Mouse (Mus musculus) monocyte, adult 5-6 weeks (primary cell): ENCODE measurements around the gene Tenm4. TPM values are rescaled to one million over a fixed set of nuclear protein-coding genes. Genes with fewer than 3 reads are reported as not detected.

Experiments used
- ATAC-seq: fragments of 153-309, 156-312 bp; replicated peaks from 2 replicates; pipeline ENCODE4 v1.8.0; 2017; ENCODE audit warnings: mild to moderate bottlenecking; ENCODE audit not compliant: low TSS enrichment, insufficient number of reproducible peaks, severe bottlenecking, poor library complexity, low FRiP score
- total RNA-seq: library from RNA; stranded (forward); fragments of 200-1000, 200-491, 200-594 nt; gene quantifications from 3 replicates; pipeline ENCODE4 v1.2.3, GENCODE M21; 2017

Gene Tenm4
- total RNA-seq, 1 experiment from 2014 or later, result 0.38 TPM

GRCm38 (mm10) chr7:96786262-96787044 is 615.4 kb downstream of the Tenm4 start:
- ATAC-seq, result no peak

- ATAC-seq, result no peak
Measured at GRCm38 (mm10) chr7:96788135-96788534, 617.1 kb downstream of the Tenm4 start.

GRCm38 (mm10) chr7:96790326-96790725 is 619.3 kb downstream of the Tenm4 start:
- ATAC-seq, result 0 out of 2 replicates have a peak, but pooled peaks have one; percentile 19

GRCm38 (mm10) chr7:96792456-96793229 is 621.6 kb downstream of the Tenm4 start:
- ATAC-seq, result no peak

- no peak for ATAC-seq
Measured at GRCm38 (mm10) chr7:96796033-96796741, 625.1 kb downstream of the Tenm4 start.

GRCm38 (mm10) chr7:96796788-96797485 is 625.9 kb downstream of the Tenm4 start:
- ATAC-seq, result no peak

GRCm38 (mm10) chr7:96797716-96798332 is 626.8 kb downstream of the Tenm4 start:
- ATAC-seq, result no peak

GRCm38 (mm10) chr7:96799816-96800215 is 628.8 kb downstream of the Tenm4 start:
- ATAC-seq, result no peak

GRCm38 (mm10) chr7:96801368-96801767 is 630.3 kb downstream of the Tenm4 start:
- no peak for ATAC-seq

- no peak for ATAC-seq
Measured at GRCm38 (mm10) chr7:96802216-96802615, 631.2 kb downstream of the Tenm4 start.

- ATAC-seq, result no peak
Measured at GRCm38 (mm10) chr7:96806561-96806960, 635.5 kb downstream of the Tenm4 start.

GRCm38 (mm10) chr7:96807281-96808058 is 636.4 kb downstream of the Tenm4 start:
- no peak for ATAC-seq

- no peak for ATAC-seq
Measured at GRCm38 (mm10) chr7:96808059-96808646, 637.1 kb downstream of the Tenm4 start.

GRCm38 (mm10) chr7:96811691-96812090 is 640.6 kb downstream of the Tenm4 start:
- ATAC-seq, result no peak

GRCm38 (mm10) chr7:96813036-96813435 is 642.0 kb downstream of the Tenm4 start:
- no peak for ATAC-seq

GRCm38 (mm10) chr7:96813497-96814400 is 642.7 kb downstream of the Tenm4 start:
- ATAC-seq, result no peak
